Mouse (Mus musculus): ENCODE data around the gene Itfg2. TPM values are rescaled to one million over a fixed set of nuclear protein-coding genes. Genes with fewer than 3 reads are reported as not detected.
"Not testable (repeated sequence)": the region's sequence is repeated elsewhere in the genome, so short reads cannot be mapped to it uniquely, and the experiment has no call there.

The Itfg2 gene
- polyA plus RNA-seq, 1 experiment from 2014 or later: 21.8 TPM

GRCm38 (mm10) chr6:128380594-128381167, 44.0 kb downstream of the Itfg2 start:
- not testable (repeated sequence) for H3K4me2 ChIP-seq, H3K27me3 ChIP-seq
- WGBS: 60% methylated on average over 1 of the region's 1 CpGs

GRCm38 (mm10) chr6:128379636-128380035, 45.1 kb downstream of the Itfg2 start:
- ATAC-seq (replicated peaks; ENCODE audit: insufficient number of reproducible peaks, insufficient read depth, low FRiP score, low read depth): no peak
- Histone ChIP-seq H3K36me3 (peaks cover 5% of the 10 kb centered on the region; the same call in 1 of the 2 replicates), H3K9ac (no peak overlapping the region), H3K27ac (no peak overlapping the region), H3K4me1 (replicated peaks) (peaks cover 6% of the 10 kb centered on the region; the same call in 1 of the 2 replicates), H3K4me3 (no peak overlapping the region), H3K27me3 (no peaks in the 10 kb centered on the region), H3K4me2 (no peak overlapping the region), H3K9me3 (replicated peaks) (no peaks in the 10 kb centered on the region)
- 74% methylated on average over 16 of the region's 16 CpGs for WGBS

More at GRCm38 (mm10) chr6:128380594-128381167, 44.0 kb downstream of the Itfg2 start:
- not testable (repeated sequence) for H3K27ac ChIP-seq; H3K9ac ChIP-seq; H3K4me3 ChIP-seq; H3K9me3 ChIP-seq (replicated peaks); H3K36me3 ChIP-seq; H3K4me1 ChIP-seq (replicated peaks); ATAC-seq (replicated peaks; ENCODE audit: insufficient number of reproducible peaks, insufficient read depth, low FRiP score, low read depth)

DNA sequence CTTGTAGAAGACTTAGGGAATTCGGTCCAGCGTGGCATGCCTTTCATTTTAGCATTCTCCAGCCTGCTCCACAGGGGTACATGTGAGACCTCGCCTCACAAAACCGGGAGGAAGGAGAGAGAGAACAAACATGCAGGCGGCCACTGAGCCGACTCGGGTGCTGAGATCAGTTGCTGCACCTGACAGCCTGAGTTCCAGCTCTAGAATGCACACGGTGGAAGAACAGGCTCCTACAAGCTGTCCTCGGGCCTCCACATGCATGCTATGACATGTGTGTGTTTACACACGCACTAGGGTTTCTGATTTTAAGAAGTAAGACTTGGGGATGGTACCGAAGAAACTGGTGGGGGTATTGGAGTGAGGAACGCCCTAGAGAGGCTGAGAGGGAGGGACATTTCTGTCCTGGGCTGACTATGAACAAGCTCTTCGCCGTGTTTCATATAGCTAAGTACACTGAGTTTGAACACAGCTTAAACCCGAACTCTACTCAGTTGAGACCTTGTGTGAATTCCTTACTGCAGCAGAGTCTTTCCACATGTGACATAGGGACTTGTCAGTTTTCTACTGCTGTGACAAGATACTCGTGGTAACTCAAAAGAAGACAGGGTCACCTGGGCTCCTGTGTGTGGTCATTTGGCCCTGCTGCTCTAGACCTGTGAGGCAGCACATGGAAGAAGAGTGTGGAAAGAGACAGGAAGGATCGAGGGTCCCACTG, 48.2 kb downstream of the Itfg2 start:
- Histone ChIP-seq H3K4me1 (replicated peaks) (peaks cover 6% of the 10 kb centered on the region; the same call in 1 of the 2 replicates), H3K9me3 (replicated peaks) (no peaks in the 10 kb centered on the region), H3K9ac (no peak overlapping the region), H3K27me3 (no peaks in the 10 kb centered on the region), H3K27ac (no peak overlapping the region), H3K4me3 (no peak overlapping the region), H3K36me3 (peaks cover 36% of the 10 kb centered on the region), H3K4me2 (no peak overlapping the region)
- ATAC-seq (replicated peaks; ENCODE audit: insufficient number of reproducible peaks, insufficient read depth, low FRiP score, low read depth): no peak
- 85% methylated on average over 17 of the region's 17 CpGs for WGBS

- H3K4me1 ChIP-seq (replicated peaks): peaks cover 6% of the 10 kb centered on the region; the same call in 1 of the 2 replicates
- WGBS: 49% methylated on average over 6 of the region's 6 CpGs
- no peak within 1 kb of the TSS for H3K4me3 ChIP-seq
- peaks cover 49% of the 10 kb centered on the region for H3K36me3 ChIP-seq
- no peaks in the 10 kb centered on the region for H3K27me3 ChIP-seq
- no peak within 1 kb of the TSS for H3K9ac ChIP-seq
- no peak within 1 kb of the TSS for H3K4me2 ChIP-seq
- 0 out of 2 replicates have a peak within 1 kb of the TSS, but pooled peaks have one; percentile 9 for H3K27ac ChIP-seq
- H3K9me3 ChIP-seq (replicated peaks): no peaks in the 10 kb centered on the region
- ATAC-seq (replicated peaks; ENCODE audit: insufficient number of reproducible peaks, insufficient read depth, low FRiP score, low read depth): peak; percentile 63
Observed at GRCm38 (mm10) chr6:128375192-128375591, 49.5 kb downstream of the Itfg2 start, which contains the start of the genes Tex52 and Gm44596. TSS of gene Tex52 (plus strand) at chr6:128375456. TSS of gene Gm44596 (plus strand) at chr6:128375503.

DNA sequence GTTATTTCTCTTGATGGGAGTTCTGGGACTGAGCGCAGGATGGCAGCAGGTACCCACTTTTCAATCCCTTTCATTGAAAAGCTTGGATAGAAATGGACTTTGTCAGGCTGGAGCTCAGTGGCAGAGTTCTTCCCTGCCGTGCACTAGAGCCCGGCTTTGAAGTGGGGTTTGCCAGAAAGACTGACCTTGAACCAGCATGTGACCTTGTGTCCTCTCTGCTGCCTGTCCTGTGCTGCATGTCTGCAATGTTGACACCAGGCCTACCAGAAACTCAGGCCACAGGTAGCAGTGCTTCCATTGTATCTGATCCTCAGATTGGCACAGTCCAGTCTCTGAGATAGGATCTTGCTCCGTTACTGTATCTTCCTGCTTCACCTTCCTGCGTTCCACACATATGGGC, 54.7 kb downstream of the Itfg2 start:
- 75% methylated on average over 5 of the region's 5 CpGs for WGBS
- Histone ChIP-seq H3K36me3 (peaks cover 80% of the 10 kb centered on the region), H3K9me3 (replicated peaks) (no peaks in the 10 kb centered on the region), H3K4me3 (no peak overlapping the region), H3K27ac (no peak overlapping the region), H3K9ac (no peak overlapping the region), H3K27me3 (no peaks in the 10 kb centered on the region), H3K4me1 (replicated peaks) (peaks cover 13% of the 10 kb centered on the region; the same call in 1 of the 2 replicates), H3K4me2 (no peak overlapping the region)
- ATAC-seq (replicated peaks; ENCODE audit: insufficient number of reproducible peaks, insufficient read depth, low FRiP score, low read depth): no peak

DNA sequence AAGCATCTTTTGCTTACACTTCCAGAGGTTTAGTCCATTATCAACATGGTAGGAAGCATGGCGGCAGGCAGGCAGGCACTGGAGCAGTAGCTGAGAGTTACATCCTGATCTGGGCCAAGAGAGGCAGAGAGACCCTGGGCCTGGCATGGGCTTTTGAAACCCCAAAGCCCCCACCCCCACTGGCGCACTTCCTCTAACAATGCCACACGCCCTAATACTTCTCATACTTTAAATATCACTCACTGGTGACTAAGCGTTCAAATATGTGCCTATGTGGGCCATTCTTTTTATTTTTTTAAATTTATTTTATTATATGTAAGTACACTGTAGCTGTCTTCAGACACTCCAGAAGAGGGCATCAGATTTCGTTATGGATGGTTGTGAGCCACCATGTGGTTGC, 58.3 kb downstream of the Itfg2 start:
- 85% methylated on average over 5 of the region's 5 CpGs for WGBS
- Histone ChIP-seq H3K36me3 (peaks cover 48% of the 10 kb centered on the region), H3K9ac (no peak overlapping the region), H3K4me1 (replicated peaks) (peaks cover 31% of the 10 kb centered on the region), H3K9me3 (replicated peaks) (no peaks in the 10 kb centered on the region), H3K27me3 (no peaks in the 10 kb centered on the region), H3K4me3 (no peak overlapping the region), H3K27ac (no peak overlapping the region), H3K4me2 (no peak overlapping the region)
- ATAC-seq (replicated peaks; ENCODE audit: insufficient number of reproducible peaks, insufficient read depth, low FRiP score, low read depth): no peak

GRCm38 (mm10) chr6:128364721-128365120, 60.0 kb downstream of the Itfg2 start:
- Histone ChIP-seq H3K36me3 (peaks cover 31% of the 10 kb centered on the region), H3K9me3 (replicated peaks) (no peaks in the 10 kb centered on the region), H3K27ac (no peak overlapping the region), H3K4me3 (no peak overlapping the region), H3K4me1 (replicated peaks) (peaks cover 39% of the 10 kb centered on the region), H3K4me2 (0 out of 2 replicates have a peak overlapping the region, but pooled peaks have one; percentile 20), H3K27me3 (no peaks in the 10 kb centered on the region), H3K9ac (no peak overlapping the region)
- 67% methylated on average over 6 of the region's 6 CpGs for WGBS
- ATAC-seq (replicated peaks; ENCODE audit: insufficient number of reproducible peaks, insufficient read depth, low FRiP score, low read depth): no peak

DNA sequence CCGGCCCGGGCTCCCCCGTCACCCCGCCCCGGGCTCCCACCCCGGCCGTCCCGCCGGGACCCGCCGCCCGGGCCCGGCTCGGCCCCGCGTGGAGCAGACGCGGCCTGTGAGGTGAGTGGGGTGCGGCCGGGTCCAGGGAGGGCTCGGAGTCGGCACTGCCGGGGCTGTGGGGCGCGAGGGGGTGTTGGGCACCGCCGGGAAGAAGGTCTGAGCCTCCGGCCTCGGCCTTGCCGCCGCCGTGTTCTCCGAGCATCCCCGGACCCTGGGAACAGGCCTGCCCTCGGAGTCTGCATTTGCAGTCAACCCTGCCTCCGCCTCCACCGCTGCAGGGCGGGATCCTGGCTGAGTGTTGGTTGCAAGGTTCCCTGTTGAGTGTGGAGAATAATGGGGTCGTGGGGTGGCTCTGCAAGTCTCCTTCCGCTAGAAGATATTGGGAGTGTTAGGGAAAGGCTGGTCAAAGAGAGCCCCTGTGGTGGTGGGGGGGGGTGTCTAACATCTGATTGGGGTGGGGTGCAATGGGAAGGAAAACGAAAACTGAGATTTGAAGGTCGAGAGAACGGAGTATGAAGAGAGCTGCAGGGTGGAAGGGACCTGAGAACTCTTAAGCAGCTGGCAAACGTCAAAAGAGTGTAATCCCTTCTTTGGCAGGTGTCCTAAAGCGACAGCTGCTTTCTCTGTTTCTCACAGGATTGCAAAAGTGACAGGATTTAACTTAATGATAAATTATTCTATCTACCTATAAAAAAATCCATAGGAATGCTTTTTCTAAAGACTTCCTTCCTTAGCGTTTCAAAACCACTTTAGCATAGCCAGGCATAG, 61.5 kb downstream of the Itfg2 start:
- under 1% methylated on average over 46 of the region's 46 CpGs for WGBS
- Histone ChIP-seq H3K4me3 (peak overlapping the region; percentile 80), H3K27me3 (no peaks in the 10 kb centered on the region), H3K4me2 (peak overlapping the region; percentile 84), H3K9ac (peak overlapping the region; percentile 76), H3K36me3 (peaks cover 26% of the 10 kb centered on the region), H3K27ac (peak overlapping the region; percentile 94), H3K9me3 (replicated peaks) (no peaks in the 10 kb centered on the region), H3K4me1 (replicated peaks) (peaks cover 39% of the 10 kb centered on the region)
- no peak; the same call in 1 of the 2 replicates for ATAC-seq (replicated peaks; ENCODE audit: insufficient number of reproducible peaks, insufficient read depth, low FRiP score, low read depth)

GRCm38 (mm10) chr6:128362381-128363006, 62.2 kb downstream of the Itfg2 start, which contains the start of the genes Rhno1 and Foxm1:
TSS of gene Rhno1 (minus strand) at chr6:128362911.
TSS of gene Foxm1 (plus strand) at chr6:128362967.
- Histone ChIP-seq H3K9me3 (replicated peaks) (no peaks in the 10 kb centered on the region), H3K4me3 (peak within 1 kb of the TSS; percentile 80), H3K4me1 (replicated peaks) (peaks cover 39% of the 10 kb centered on the region), H3K4me2 (peak within 1 kb of the TSS; percentile 84), H3K27me3 (no peaks in the 10 kb centered on the region), H3K9ac (peak within 1 kb of the TSS; percentile 76), H3K36me3 (peaks cover 28% of the 10 kb centered on the region), H3K27ac (peak within 1 kb of the TSS; percentile 94)
- peak; percentile 87 for ATAC-seq (replicated peaks; ENCODE audit: insufficient number of reproducible peaks, insufficient read depth, low FRiP score, low read depth)
- WGBS: under 1% methylated on average over 76 of the region's 76 CpGs

DNA sequence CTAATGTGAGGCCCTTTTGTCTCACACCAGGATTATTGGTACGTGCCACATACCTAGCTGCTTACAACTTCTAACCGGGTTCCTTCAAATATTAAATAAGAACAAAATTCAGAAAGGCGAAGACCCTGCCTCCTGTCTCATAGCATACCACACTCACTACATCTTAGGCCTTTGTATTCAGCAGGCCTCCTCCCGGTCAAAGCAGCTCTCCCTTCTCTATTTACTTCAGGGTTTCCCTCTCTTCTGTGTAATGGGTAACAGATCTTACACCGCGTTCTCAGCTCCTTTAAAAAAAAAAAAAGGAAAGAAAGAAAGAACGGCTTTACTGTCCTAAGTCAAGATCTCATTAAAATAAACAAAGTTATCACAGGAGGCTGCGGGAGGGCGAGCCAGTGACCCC, 62.8 kb downstream of the Itfg2 start:
- ATAC-seq (replicated peaks; ENCODE audit: insufficient number of reproducible peaks, insufficient read depth, low FRiP score, low read depth): no peak
- no peaks in the 10 kb centered on the region for H3K9me3 ChIP-seq (replicated peaks)
- peaks cover 39% of the 10 kb centered on the region for H3K4me1 ChIP-seq (replicated peaks)
- no peaks in the 10 kb centered on the region for H3K27me3 ChIP-seq
- WGBS: 15% methylated on average over 9 of the region's 9 CpGs
- H3K4me3 ChIP-seq: peak overlapping the region; percentile 80
- H3K36me3 ChIP-seq: peaks cover 30% of the 10 kb centered on the region
- peak overlapping the region; percentile 94 for H3K27ac ChIP-seq
- H3K9ac ChIP-seq: peak overlapping the region; percentile 76
- H3K4me2 ChIP-seq: peak overlapping the region; percentile 84
